Mouse (Mus musculus): ENCODE measurements around the gene Tmbim4.
A peak's percentile ranks its signal among the peaks of the same experiment; 100 is the strongest.

Tmbim4 gene

DNA sequence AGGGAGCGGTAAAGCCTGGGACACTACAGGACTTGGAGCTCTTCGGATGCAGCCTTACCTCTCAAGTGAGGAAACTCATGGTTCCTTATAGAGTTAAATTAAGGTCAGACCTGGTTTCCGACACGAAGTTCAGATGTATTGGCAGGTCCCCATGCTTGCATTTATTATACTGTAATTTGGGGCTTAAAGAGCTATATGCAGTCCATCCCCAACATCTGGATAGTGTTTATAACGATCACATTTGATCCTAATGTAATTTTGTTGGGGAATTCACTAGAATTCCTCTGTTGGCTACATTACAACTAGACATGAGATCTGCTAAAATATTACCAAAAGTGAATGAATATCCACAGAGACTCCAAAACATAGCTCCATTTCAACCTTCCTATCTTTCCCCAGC is 44.3 kb downstream of the Tmbim4 start:
- DNase-seq (ENCODE audit: low read depth, low spot score) = no peak

GRCm38 (mm10) chr10:120246994-120247750 is 45.8 kb downstream of the Tmbim4 start:
- DNase-seq (ENCODE audit: low read depth, low spot score) = no peak

DNA sequence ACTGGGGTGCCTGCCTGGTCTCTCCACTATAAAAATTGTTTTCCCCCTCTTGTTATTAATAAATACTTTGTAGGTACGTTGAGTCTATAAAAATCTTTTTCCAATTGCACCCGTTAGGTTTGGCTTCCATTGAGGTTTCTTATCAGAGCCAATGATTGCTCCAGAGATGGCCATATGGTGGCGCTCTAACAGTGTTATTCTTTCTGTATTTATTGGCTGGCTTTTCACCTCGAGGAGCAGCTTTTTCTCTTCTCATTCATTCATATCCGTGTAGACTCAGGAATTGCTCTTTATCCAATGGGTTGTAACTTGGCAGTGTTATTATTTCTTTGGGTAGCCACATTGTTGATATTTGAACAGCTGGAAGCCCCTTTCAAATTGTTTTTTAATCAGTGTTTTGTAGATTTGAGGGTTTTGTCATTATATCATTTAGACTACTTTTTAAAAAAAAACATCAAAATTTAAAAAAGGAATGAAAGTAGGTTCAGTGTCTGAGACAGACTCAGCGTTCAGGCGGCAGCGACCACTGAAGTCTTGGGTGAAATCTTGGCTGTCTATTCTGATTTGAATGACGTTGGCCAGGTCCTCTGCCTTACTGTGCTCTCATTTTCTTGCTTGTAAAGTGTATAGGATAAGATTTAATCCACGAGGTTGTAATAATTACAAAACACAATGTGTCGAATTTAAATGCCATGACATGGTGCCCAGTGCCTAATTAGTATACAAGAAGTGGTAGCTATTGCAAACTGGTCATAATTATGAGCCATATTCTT is 49.7 kb downstream of the Tmbim4 start:
- DNase-seq (ENCODE audit: low read depth, low spot score) = no peak

GRCm38 (mm10) chr10:120251791-120252190 is 50.4 kb downstream of the Tmbim4 start:
- DNase-seq (ENCODE audit: low read depth, low spot score) = no peak

DNA sequence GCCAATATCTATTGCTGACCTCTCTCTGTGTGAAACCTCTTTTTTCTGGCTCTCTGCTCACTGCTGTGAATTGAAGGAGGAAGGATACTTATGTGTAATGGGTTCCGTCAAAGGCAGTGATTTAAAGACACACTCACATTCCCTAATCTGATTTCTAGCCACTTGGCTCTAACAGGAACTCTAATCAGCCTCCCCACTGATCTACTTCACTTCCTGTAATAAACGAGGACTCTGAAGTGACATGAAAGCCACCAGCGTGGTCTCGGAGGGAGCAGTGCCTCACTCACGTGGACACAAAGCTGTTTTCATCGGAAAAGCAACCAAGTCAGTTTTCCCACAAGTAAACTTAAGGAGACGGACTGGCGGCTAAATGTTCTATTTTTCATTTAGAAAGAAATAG is 51.4 kb downstream of the Tmbim4 start:
- no peak for DNase-seq (ENCODE audit: low read depth, low spot score)

- no peak for DNase-seq (ENCODE audit: low read depth, low spot score)
These were observed 55.8 kb downstream of the Tmbim4 start for GRCm38 (mm10) chr10:120257231-120257630.

DNA sequence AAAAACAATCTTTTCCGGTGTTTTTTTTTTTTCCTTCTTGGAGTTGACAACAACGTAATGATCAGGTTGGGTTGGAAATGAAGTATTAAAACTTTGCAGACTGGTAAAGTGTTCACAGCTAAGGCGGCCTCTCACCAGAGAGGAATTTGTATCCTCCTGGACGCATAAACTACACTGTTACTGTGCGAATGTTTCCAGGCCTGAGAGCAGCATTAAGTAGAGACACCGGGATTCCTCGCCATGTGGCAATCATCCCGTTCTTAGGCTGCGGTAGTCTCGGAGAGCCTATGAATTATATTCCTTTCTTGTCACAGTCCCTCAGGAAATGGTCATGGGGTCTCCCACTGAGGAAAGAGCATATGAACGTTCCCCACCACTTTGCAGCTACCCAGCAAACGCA is 66.4 kb downstream of the Tmbim4 start:
- DNase-seq (ENCODE audit: low read depth, low spot score) = no peak

- DNase-seq (ENCODE audit: low read depth, low spot score) = no peak
These were observed 68.6 kb downstream of the Tmbim4 start for GRCm38 (mm10) chr10:120269946-120270345.

- DNase-seq (ENCODE audit: low read depth, low spot score) = peak; percentile 36
These were observed 69.4 kb downstream of the Tmbim4 start for GRCm38 (mm10) chr10:120270777-120271176.

DNA sequence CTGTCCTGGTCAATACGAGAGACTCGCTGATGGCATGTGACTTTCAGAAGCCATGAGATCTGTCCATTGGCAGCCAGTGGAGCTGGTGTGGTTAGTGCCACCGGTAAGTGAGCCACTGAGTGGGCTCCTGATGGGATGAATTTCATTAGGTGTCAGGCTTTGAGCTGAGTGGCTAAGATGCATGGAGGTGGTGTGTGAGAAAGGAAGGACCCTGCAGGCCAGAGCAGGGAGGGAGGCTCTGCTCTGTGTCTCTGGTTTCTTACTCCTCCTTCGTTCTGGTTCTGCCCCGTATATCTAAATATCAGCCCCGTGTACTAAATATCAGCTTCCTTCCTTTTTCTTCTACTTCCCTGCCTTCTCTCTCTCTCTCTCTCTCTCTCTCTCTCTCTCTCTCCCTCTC is 69.9 kb downstream of the Tmbim4 start:
- no peak for DNase-seq (ENCODE audit: low read depth, low spot score)

GRCm38 (mm10) chr10:120271879-120272269 is 70.5 kb downstream of the Tmbim4 start:
- no peak for DNase-seq (ENCODE audit: low read depth, low spot score)

- no peak for DNase-seq (ENCODE audit: low read depth, low spot score)
These were observed 71.0 kb downstream of the Tmbim4 start for GRCm38 (mm10) chr10:120272270-120272883.

DNA sequence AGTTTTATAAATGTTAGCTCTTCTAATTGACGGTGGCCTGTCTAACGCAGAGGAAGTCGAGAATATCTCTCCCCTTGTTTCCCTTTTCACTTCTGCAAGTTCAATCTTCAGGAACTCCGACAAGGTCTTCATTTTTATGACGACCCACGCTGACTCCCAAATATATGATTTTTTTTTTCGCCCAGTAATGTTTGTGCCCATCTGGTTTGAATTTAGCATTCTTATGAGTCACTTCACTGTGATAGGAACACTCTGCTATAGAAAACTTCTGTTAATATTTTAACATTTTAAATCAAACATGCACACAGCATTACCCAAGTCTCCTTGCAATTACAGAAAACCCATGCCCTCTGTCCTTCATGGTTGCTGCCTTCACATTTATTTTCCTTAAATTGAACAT is 71.9 kb downstream of the Tmbim4 start:
- no peak for DNase-seq (ENCODE audit: low read depth, low spot score)
